Mouse (Mus musculus) ES-Bruce4 (cell line): ENCODE data around the gene Ypel1. TPM values are rescaled to one million over a fixed set of nuclear protein-coding genes. Genes with fewer than 3 reads are reported as not detected.

ENCODE experiments used
- H3K27ac ChIP-seq: 2 replicates; pipeline ENCODE4 v1.5.1; 2012; ENCODE audit warnings: low read length, inconsistent platforms; ENCODE audit not compliant: insufficient read depth
- H3K27me3 ChIP-seq: 2 replicates; pipeline ENCODE4 v1.6.1; 2012; ENCODE audit warnings: mild to moderate bottlenecking, low read length, inconsistent platforms; ENCODE audit not compliant: control insufficient read depth, poor library complexity, insufficient read depth, severe bottlenecking
- H3K36me3 ChIP-seq: 2 replicates; pipeline ENCODE4 v1.6.1; 2012; ENCODE audit warnings: inconsistent platforms, mild to moderate bottlenecking, low read length, moderate library complexity; ENCODE audit not compliant: control insufficient read depth, poor library complexity, insufficient read depth, severe bottlenecking
- H3K4me1 ChIP-seq: one replicate; pipeline ENCODE4 v1.8.1; 2011; ENCODE audit warnings: low read length; ENCODE audit not compliant: control insufficient read depth, insufficient read depth
- H3K4me3 ChIP-seq: 2 replicates; pipeline ENCODE4 v1.5.1; 2011; ENCODE audit warnings: low read depth, mild to moderate bottlenecking, low read length
- H3K9ac ChIP-seq: 2 replicates; pipeline ENCODE4 v1.6.1; 2012; ENCODE audit warnings: low read depth, mild to moderate bottlenecking, inconsistent platforms; ENCODE audit not compliant: poor library complexity, severe bottlenecking
- H3K9me3 ChIP-seq: replicated peaks from 2 replicates; pipeline ENCODE4 v1.6.1; 2012; ENCODE audit warnings: mild to moderate bottlenecking, low read length, inconsistent platforms; ENCODE audit not compliant: control insufficient read depth, poor library complexity, insufficient read depth, severe bottlenecking
- CTCF ChIP-seq: IDR thresholded peaks from one replicate; pipeline ENCODE4 v1.8.1; 2011; ENCODE audit warnings: low read depth, low read length
- EP300 ChIP-seq: IDR thresholded peaks from 2 replicates; pipeline ENCODE4 v1.6.1; 2011; ENCODE audit warnings: low read depth, low read length; ENCODE audit not compliant: insufficient read depth
- POLR2A ChIP-seq: IDR thresholded peaks from one replicate; pipeline ENCODE4 v1.8.1; 2011; ENCODE audit warnings: low read length; ENCODE audit not compliant: insufficient read depth
- polyA plus RNA-seq: library from polyadenylated mRNA; stranded (reverse); fragments of >200 nt; gene quantifications from 2 replicates; pipeline ENCODE4 v1.2.4, GENCODE M21; 2011; ENCODE audit warnings: low read depth; ENCODE audit not compliant: missing spikeins, insufficient read depth, insufficient read length

Gene Ypel1
- polyA plus RNA-seq, 1 experiment, result 6.9 TPM

GRCm38 (mm10) chr16:17041417-17041816 is 28.1 kb upstream of the Ypel1 start:
- TF ChIP-seq EP300 (no peak), CTCF (no peak), POLR2A (no peak)
- H3K36me3 ChIP-seq, result peaks cover 79% of the 10 kb centered on the region
- no peaks in the 10 kb centered on the region for H3K4me1 ChIP-seq
- no peaks in the 10 kb centered on the region for H3K27me3 ChIP-seq
- no peaks in the 10 kb centered on the region for H3K9me3 ChIP-seq
- H3K9ac ChIP-seq, result no peak overlapping the region
- no peak overlapping the region for H3K27ac ChIP-seq
- no peak overlapping the region for H3K4me3 ChIP-seq

- Histone ChIP-seq H3K36me3 (peaks cover 67% of the 10 kb centered on the region), H3K27ac (no peak overlapping the region), H3K9me3 (no peaks in the 10 kb centered on the region), H3K27me3 (no peaks in the 10 kb centered on the region), H3K9ac (no peak overlapping the region), H3K4me1 (no peaks in the 10 kb centered on the region), H3K4me3 (no peak overlapping the region)
- TF ChIP-seq EP300, result no peak
- no peak for TF ChIP-seq POLR2A
- TF ChIP-seq CTCF, result no peak
These were observed 25.2 kb upstream of the Ypel1 start for GRCm38 (mm10) chr16:17044320-17044719.

GRCm38 (mm10) chr16:17045287-17045686 is 24.2 kb upstream of the Ypel1 start:
- H3K27me3 ChIP-seq, result no peaks in the 10 kb centered on the region
- H3K4me3 ChIP-seq, result no peak overlapping the region
- peaks cover 59% of the 10 kb centered on the region for H3K36me3 ChIP-seq
- no peak overlapping the region for H3K27ac ChIP-seq
- no peak overlapping the region for H3K9ac ChIP-seq
- H3K4me1 ChIP-seq, result no peaks in the 10 kb centered on the region
- TF ChIP-seq EP300 (no peak), POLR2A (no peak), CTCF (no peak)
- no peaks in the 10 kb centered on the region for H3K9me3 ChIP-seq

GRCm38 (mm10) chr16:17049886-17050285 is 19.6 kb upstream of the Ypel1 start:
- H3K27me3 ChIP-seq, result no peaks in the 10 kb centered on the region
- no peak overlapping the region for H3K4me3 ChIP-seq
- no peak overlapping the region for H3K27ac ChIP-seq
- peaks cover 2% of the 10 kb centered on the region for H3K4me1 ChIP-seq
- H3K9ac ChIP-seq, result no peak overlapping the region
- peaks cover 20% of the 10 kb centered on the region for H3K36me3 ChIP-seq
- no peaks in the 10 kb centered on the region for H3K9me3 ChIP-seq
- TF ChIP-seq CTCF (no peak), POLR2A (no peak), EP300 (no peak)

GRCm38 (mm10) chr16:17052087-17052486 is 17.4 kb upstream of the Ypel1 start:
- Histone ChIP-seq H3K27me3 (no peaks in the 10 kb centered on the region), H3K36me3 (peaks cover 13% of the 10 kb centered on the region), H3K4me3 (no peak overlapping the region), H3K27ac (no peak overlapping the region), H3K4me1 (peaks cover 2% of the 10 kb centered on the region), H3K9ac (no peak overlapping the region), H3K9me3 (no peaks in the 10 kb centered on the region)
- TF ChIP-seq CTCF (no peak), POLR2A (no peak), EP300 (no peak)

- no peaks in the 10 kb centered on the region for H3K27me3 ChIP-seq
- no peaks in the 10 kb centered on the region for H3K36me3 ChIP-seq
- no peak overlapping the region for H3K27ac ChIP-seq
- H3K9ac ChIP-seq, result no peak overlapping the region
- peaks cover 2% of the 10 kb centered on the region for H3K4me1 ChIP-seq
- TF ChIP-seq EP300 (no peak), CTCF (no peak), POLR2A (no peak)
- no peaks in the 10 kb centered on the region for H3K9me3 ChIP-seq
- H3K4me3 ChIP-seq, result no peak overlapping the region
These were observed 15.6 kb upstream of the Ypel1 start for GRCm38 (mm10) chr16:17053903-17054302.
